Mouse (Mus musculus) spleen, postnatal 14 days (tissue): Measurements from ENCODE around the gene Trim12c.
"Not testable (repeated sequence)": the region's sequence is repeated elsewhere in the genome, so short reads cannot be mapped to it uniquely, and the experiment has no call there.

Source experiments
- DNase-seq, 2 experiments: peaks; one replicate each; pipeline ENCODE4 v3.0.0; 2021 to 2022; ENCODE audit warnings: low spot score in 2 of 2

Gene Trim12c

GRCm38 (mm10) chr7:104352717-104353599 lies at the start of gene Trim12c:
Gene Trim12c (minus strand): TSS chr7:104353362.
- DNase-seq = peak; percentile 34 to 52

- no peak for DNase-seq
These were observed 48.0 kb upstream of the Trim12c start for GRCm38 (mm10) chr7:104401140-104401539.

GRCm38 (mm10) chr7:104400698-104401097 lies 47.5 kb upstream of the Trim12c start, which contains the start of gene Trim30c:
Gene Trim30c (minus strand): TSS chr7:104400837.
- no peak for DNase-seq

GRCm38 (mm10) chr7:104398492-104398891 lies 45.3 kb upstream of the Trim12c start:
- no peak for DNase-seq

- peak in 1 of 2 experiments; percentile 21 for DNase-seq
These were observed 16.7 kb upstream of the Trim12c start, which contains the start of gene Trim30b for GRCm38 (mm10) chr7:104369736-104370414. Gene Trim30b (minus strand): TSS chr7:104369884.

GRCm38 (mm10) chr7:104366339-104366738 lies 13.2 kb upstream of the Trim12c start:
- no peak for DNase-seq

- no peak for DNase-seq
These were observed 422 bp upstream of the Trim12c start for GRCm38 (mm10) chr7:104353600-104353967.

- not testable (repeated sequence) for DNase-seq
These were observed 5.1 kb downstream of the Trim12c start for GRCm38 (mm10) chr7:104348043-104348442.

- not testable (repeated sequence) for DNase-seq
These were observed 12.4 kb downstream of the Trim12c start for GRCm38 (mm10) chr7:104340744-104341143.

GRCm38 (mm10) chr7:104335547-104335946 lies 17.6 kb downstream of the Trim12c start:
- not testable (repeated sequence) for DNase-seq

GRCm38 (mm10) chr7:104329171-104329570 lies 24.0 kb downstream of the Trim12c start, which contains the start of gene Trim34b:
Gene Trim34b (plus strand): TSS chr7:104329471.
- not testable (repeated sequence) for DNase-seq

GRCm38 (mm10) chr7:104322028-104322427 lies 31.1 kb downstream of the Trim12c start:
- DNase-seq = no peak

- DNase-seq = not testable (repeated sequence)
These were observed 37.6 kb downstream of the Trim12c start, which contains the start of gene Trim12a for GRCm38 (mm10) chr7:104315369-104316080. Gene Trim12a (minus strand): TSS chr7:104315466.

- peak in 1 of 2 experiments; percentile 2 for DNase-seq
These were observed 38.3 kb downstream of the Trim12c start for GRCm38 (mm10) chr7:104314796-104315353.

GRCm38 (mm10) chr7:104291638-104292400 lies 61.3 kb downstream of the Trim12c start:
- DNase-seq = no peak

- DNase-seq = no peak
These were observed 62.5 kb downstream of the Trim12c start for GRCm38 (mm10) chr7:104290641-104291040.
